Mouse (Mus musculus) E14TG2a.4 (cell line): Measurements from ENCODE around the gene Mad1l1.

ENCODE experiments used
- H3K27me3 ChIP-seq: 2 replicates; pipeline ENCODE4 v1.6.1; 2014; ENCODE audit warnings: low read length, control low read depth; ENCODE audit not compliant: insufficient read depth
- H3K36me3 ChIP-seq: 2 replicates; pipeline ENCODE4 v1.6.1; 2014; ENCODE audit warnings: low read length, control low read depth; ENCODE audit not compliant: insufficient read depth
- H3K4me1 ChIP-seq: replicated peaks from 2 replicates; pipeline ENCODE4 v1.6.1; 2014; ENCODE audit warnings: low read depth, low read length, control low read depth
- H3K4me3 ChIP-seq: replicated peaks from 2 replicates; pipeline ENCODE4 v1.5.1; 2014; ENCODE audit warnings: mild to moderate bottlenecking, low read length
- H3K9me3 ChIP-seq: 2 replicates; pipeline ENCODE4 v1.6.1; 2014; ENCODE audit warnings: low read length, control low read depth
- CTCF ChIP-seq: conservative IDR thresholded peaks from 2 replicates; pipeline ENCODE4 v1.5.1; 2014; ENCODE audit warnings: low read length
- NANOG ChIP-seq: IDR thresholded peaks from 2 replicates; pipeline ENCODE4 v1.6.1; 2014; ENCODE audit warnings: borderline replicate concordance, low read length, mixed read lengths
- POU5F1 ChIP-seq: IDR thresholded peaks from 2 replicates; pipeline ENCODE4 v1.6.1; 2014; ENCODE audit warnings: low read length, borderline replicate concordance

The Mad1l1 gene

DNA sequence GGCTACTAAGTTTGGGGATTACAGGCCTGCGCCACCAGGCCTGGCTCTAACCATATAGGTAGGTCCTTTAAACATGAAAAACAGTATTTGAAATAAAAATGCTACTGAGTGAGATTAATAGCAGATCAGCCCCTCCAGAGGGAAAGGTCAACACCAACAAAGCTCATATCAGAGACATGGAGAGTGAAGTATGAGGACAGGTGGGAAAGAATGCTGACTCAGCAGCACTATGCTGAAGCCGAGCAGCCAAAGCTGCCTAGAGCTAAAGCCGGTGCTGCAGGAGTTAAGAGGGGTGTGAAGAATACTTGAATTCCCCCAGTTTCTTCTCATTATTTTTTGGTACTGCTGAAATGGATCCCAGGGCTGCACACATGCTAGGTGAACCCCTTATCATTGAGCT, 268.9 kb downstream of the Mad1l1 start:
- peaks cover 7% of the 10 kb centered on the region; the same call in 1 of the 2 replicates for H3K36me3 ChIP-seq
- TF ChIP-seq POU5F1 (no peak), CTCF (no peak), NANOG (no peak)

GRCm38 (mm10) chr5:140045453-140045852, 275.9 kb downstream of the Mad1l1 start:
- no peaks in the 10 kb centered on the region for H3K9me3 ChIP-seq
- peaks cover 14% of the 10 kb centered on the region for H3K4me1 ChIP-seq
- H3K4me3 ChIP-seq, result no peak overlapping the region
- H3K36me3 ChIP-seq, result peaks cover 18% of the 10 kb centered on the region
- H3K27me3 ChIP-seq, result no peaks in the 10 kb centered on the region
- TF ChIP-seq POU5F1, result no peak
- TF ChIP-seq NANOG, result no peak
- no peak for TF ChIP-seq CTCF

More for the DNA sequence above, 268.9 kb downstream of the Mad1l1 start:
- H3K27me3 ChIP-seq, result no peaks in the 10 kb centered on the region
- H3K9me3 ChIP-seq, result no peaks in the 10 kb centered on the region
- no peak overlapping the region for H3K4me3 ChIP-seq
- peaks cover 24% of the 10 kb centered on the region for H3K4me1 ChIP-seq

GRCm38 (mm10) chr5:140043002-140043401, 278.4 kb downstream of the Mad1l1 start:
- TF ChIP-seq POU5F1, result no peak
- TF ChIP-seq CTCF, result no peak
- Histone ChIP-seq H3K36me3 (peaks cover 18% of the 10 kb centered on the region), H3K27me3 (no peaks in the 10 kb centered on the region), H3K4me3 (no peak overlapping the region), H3K9me3 (no peaks in the 10 kb centered on the region), H3K4me1 (peaks cover 17% of the 10 kb centered on the region)

DNA sequence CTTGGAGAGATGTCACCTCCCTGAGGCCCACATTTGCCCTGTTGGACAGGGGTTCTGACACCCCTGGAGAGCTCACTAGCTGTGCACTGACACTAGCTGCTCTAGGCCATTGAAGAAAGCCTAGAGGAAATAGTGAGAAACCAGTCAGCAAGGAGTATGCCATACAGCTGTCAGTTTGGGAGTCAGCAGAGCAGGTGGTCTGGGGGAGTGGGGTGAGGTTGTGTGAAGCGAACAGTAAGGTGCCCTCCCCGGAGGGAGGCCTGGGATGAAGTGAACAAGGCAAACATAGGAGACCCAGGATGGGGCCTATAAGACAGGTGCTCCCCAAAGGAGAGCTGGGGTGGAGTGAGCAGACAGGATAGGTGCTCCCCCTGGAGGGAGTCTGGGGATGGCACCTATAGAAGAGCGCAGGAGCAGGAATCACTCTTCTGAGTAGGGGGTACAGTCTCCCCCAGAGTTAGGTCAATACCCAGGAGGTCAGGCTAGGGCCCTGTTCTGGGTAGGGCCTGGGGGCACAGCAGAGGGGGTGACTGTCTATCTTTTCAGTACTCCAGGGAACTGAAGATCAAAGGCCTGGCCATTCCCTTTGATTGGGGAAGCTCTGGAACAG, 279.2 kb downstream of the Mad1l1 start:
- no peak overlapping the region for H3K4me3 ChIP-seq
- H3K27me3 ChIP-seq, result no peaks in the 10 kb centered on the region
- peaks cover 19% of the 10 kb centered on the region for H3K4me1 ChIP-seq
- peaks cover 20% of the 10 kb centered on the region for H3K36me3 ChIP-seq
- H3K9me3 ChIP-seq, result no peaks in the 10 kb centered on the region
- TF ChIP-seq CTCF, result peak; percentile 21
- no peak for TF ChIP-seq POU5F1

- no peak for TF ChIP-seq POU5F1
- TF ChIP-seq CTCF, result no peak
- no peak overlapping the region for H3K4me3 ChIP-seq
- no peaks in the 10 kb centered on the region for H3K27me3 ChIP-seq
- H3K36me3 ChIP-seq, result peaks cover 31% of the 10 kb centered on the region
- H3K4me1 ChIP-seq, result peaks cover 19% of the 10 kb centered on the region
- H3K9me3 ChIP-seq, result no peaks in the 10 kb centered on the region
These were observed 280.3 kb downstream of the Mad1l1 start for GRCm38 (mm10) chr5:140041055-140041454.

- peak; percentile 10; the same call in 1 of the 2 replicates for TF ChIP-seq CTCF
- no peak for TF ChIP-seq POU5F1
- peaks cover 24% of the 10 kb centered on the region for H3K4me1 ChIP-seq
- H3K9me3 ChIP-seq, result peaks cover 3% of the 10 kb centered on the region; the same call in 1 of the 2 replicates
- H3K4me3 ChIP-seq, result no peak overlapping the region
- H3K27me3 ChIP-seq, result no peaks in the 10 kb centered on the region
- H3K36me3 ChIP-seq, result peaks cover 29% of the 10 kb centered on the region; the same call in 1 of the 2 replicates
These were observed 283.6 kb downstream of the Mad1l1 start for GRCm38 (mm10) chr5:140037587-140038233.

DNA sequence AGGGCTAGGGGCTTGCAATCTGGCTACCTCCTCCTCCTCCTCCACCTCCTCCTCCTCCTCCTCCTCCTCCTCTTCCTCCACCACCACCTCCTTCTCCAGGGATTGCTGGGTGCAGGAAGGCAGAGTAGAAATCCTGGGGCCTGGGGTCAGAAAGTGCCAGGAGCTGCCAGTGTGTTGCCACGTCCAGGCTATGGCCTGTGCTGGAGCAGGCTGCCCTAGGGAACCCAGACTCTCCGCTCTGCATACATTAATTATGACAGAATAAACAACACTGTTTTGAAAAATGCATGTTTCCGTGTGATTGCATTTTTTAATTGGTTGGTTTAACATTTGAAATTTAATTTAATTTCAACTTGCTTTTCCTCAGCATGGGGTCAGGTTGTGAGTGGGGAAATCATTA, 285.7 kb downstream of the Mad1l1 start:
- TF ChIP-seq NANOG, result no peak
- no peak for TF ChIP-seq CTCF
- Histone ChIP-seq H3K9me3 (peaks cover 3% of the 10 kb centered on the region; the same call in 1 of the 2 replicates), H3K4me3 (no peak overlapping the region), H3K27me3 (no peaks in the 10 kb centered on the region), H3K36me3 (peaks cover 29% of the 10 kb centered on the region; the same call in 1 of the 2 replicates), H3K4me1 (peaks cover 15% of the 10 kb centered on the region)

DNA sequence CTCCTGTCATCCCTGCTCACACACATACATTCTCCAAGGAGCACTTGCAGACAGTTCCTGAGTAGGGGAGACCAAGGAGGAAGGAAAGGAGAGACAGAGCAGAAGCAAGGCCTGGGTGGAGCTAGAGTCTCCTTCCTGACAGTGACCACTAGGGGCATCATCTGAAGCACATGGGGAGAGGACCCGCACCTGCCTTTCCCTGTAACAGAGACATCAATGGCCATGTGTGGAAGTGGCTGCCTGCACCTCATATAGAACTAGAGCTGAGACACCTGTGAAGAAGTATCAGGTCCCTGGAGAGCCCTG, 286.4 kb downstream of the Mad1l1 start:
- TF ChIP-seq NANOG (no peak), CTCF (peak; percentile 44)
- Histone ChIP-seq H3K36me3 (peaks cover 29% of the 10 kb centered on the region; the same call in 1 of the 2 replicates), H3K9me3 (peaks cover 3% of the 10 kb centered on the region; the same call in 1 of the 2 replicates), H3K4me3 (no peak overlapping the region), H3K4me1 (peaks cover 19% of the 10 kb centered on the region), H3K27me3 (no peaks in the 10 kb centered on the region)
